Mouse (Mus musculus) neural tube, embryonic 15.5 days (tissue): ENCODE measurements at regions not wholly inside any gene's neighbourhood (a gene's known extent, or its start where the extent isn't known, plus 50 kb on each side); places are given as distances from the start of the nearest gene placed in this dataset.

Experiments
- ATAC-seq: fragments of 200-750 bp; cut with Nextera tagmentation; 2 replicates; pipeline ENCODE4 v1.8.0; 2017; ENCODE audit warnings: mild to moderate bottlenecking, moderate TSS enrichment, moderate library complexity; ENCODE audit not compliant: low FRiP score
- H3K27ac ChIP-seq: fragments of 300-500 bp; sonication (generic); replicated peaks from 2 replicates; pipeline ENCODE4 v1.5.1; 2015; ENCODE audit warnings: mild to moderate bottlenecking, inconsistent platforms
- H3K27me3 ChIP-seq: fragments of 300-500 bp; sonication (generic); replicated peaks from 2 replicates; pipeline ENCODE4 v1.6.1; 2015; ENCODE audit warnings: inconsistent platforms
- H3K36me3 ChIP-seq: fragments of 300-500 bp; sonication (generic); 2 replicates; pipeline ENCODE4 v1.6.1; 2015; ENCODE audit warnings: inconsistent platforms
- H3K4me1 ChIP-seq: fragments of 300-500 bp; sonication (generic); 2 replicates; pipeline ENCODE4 v1.6.1; 2015; ENCODE audit warnings: inconsistent platforms
- H3K4me2 ChIP-seq: fragments of 300-500 bp; sonication (generic); 2 replicates; pipeline ENCODE4 v1.6.1; 2015; ENCODE audit warnings: inconsistent platforms, mild to moderate bottlenecking, moderate library complexity
- H3K4me3 ChIP-seq: fragments of 300-500 bp; sonication (generic); replicated peaks from 2 replicates; pipeline ENCODE4 v1.5.1; 2015; ENCODE audit warnings: mild to moderate bottlenecking, inconsistent platforms
- H3K9ac ChIP-seq: fragments of 300-500 bp; sonication (generic); replicated peaks from 2 replicates; pipeline ENCODE4 v1.6.1; 2015; ENCODE audit warnings: mild to moderate bottlenecking, inconsistent platforms
- H3K9me3 ChIP-seq: fragments of 300-500 bp; sonication (generic); replicated peaks from 2 replicates; pipeline ENCODE4 v1.6.1; 2016; ENCODE audit warnings: inconsistent platforms
- WGBS: fragments of 180-500 bp; shearing (Covaris S2); methylation state at CpG from one replicate; pipeline ENCODE4 v1.1.7; 2015; ENCODE audit warnings: mixed read lengths; 5-methylcytosine and 5-hydroxymethylcytosine counted together

DNA sequence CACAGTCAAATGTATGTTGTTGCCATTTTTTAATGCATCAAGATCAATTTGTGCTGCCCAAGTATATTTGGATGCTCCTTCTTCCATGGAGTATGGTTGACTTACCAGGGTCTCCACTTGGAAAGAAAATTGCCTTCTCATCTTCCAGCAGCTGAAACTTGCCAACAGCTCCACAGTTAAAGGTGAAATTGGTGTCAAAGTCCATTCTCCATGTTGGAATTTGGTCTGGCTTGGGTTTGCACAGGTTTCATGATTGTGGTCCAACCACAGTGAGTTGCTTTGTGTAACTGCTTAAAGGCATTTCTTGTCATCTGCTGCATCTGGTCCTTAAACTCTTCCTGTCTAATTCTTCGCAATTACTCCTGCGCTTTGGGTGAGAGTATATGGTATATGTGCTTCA, 634.3 kb downstream of the Nup35 start:
- no peaks in the 10 kb centered on the region for H3K4me1 ChIP-seq
- H3K9me3 ChIP-seq, result no peaks in the 10 kb centered on the region
- H3K4me3 ChIP-seq, result no peak overlapping the region
- no peak overlapping the region for H3K4me2 ChIP-seq
- no peak for ATAC-seq
- WGBS, result 96% methylated on average over 2 of the region's 2 CpGs
- H3K27me3 ChIP-seq, result no peaks in the 10 kb centered on the region
- H3K36me3 ChIP-seq, result no peaks in the 10 kb centered on the region
- no peak overlapping the region for H3K9ac ChIP-seq
- H3K27ac ChIP-seq, result no peak overlapping the region

DNA sequence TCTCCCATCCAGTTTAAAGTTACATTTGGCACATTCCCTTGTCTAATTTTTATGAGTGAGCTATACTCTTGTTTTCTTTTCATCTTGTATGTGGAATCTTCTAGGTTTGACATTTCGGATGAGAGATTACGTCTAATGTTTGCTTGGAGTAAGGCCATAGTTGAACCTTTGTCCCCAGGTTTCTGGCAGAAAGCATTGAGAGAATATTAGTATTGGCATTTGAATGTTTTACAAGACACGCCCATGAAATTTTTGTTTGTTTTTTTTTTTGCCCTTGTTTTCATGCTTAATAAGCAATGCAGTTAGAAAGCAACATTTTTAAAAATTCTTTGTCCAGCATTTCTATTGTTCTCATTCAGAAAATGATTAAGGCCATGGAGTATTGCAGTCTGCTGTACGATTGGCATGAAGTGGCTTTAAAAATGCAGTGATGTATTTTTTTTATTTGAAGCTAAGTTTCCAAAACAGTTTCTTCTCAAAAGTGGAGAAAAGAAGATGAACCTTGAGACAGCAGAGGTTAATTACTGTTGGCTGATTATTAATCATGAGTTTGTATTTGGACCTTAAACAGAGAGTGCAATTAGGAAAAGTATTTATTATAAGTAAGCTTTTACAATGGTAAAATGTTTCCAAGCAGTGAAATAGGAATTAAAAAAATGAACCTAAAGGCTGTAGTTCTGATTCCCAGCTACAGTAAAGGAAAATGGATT, 645.2 kb downstream of the Nup35 start:
- Histone ChIP-seq H3K4me2 (no peak overlapping the region), H3K4me3 (no peak overlapping the region), H3K9me3 (no peaks in the 10 kb centered on the region), H3K9ac (no peak overlapping the region), H3K36me3 (no peaks in the 10 kb centered on the region), H3K27me3 (no peaks in the 10 kb centered on the region), H3K4me1 (no peaks in the 10 kb centered on the region), H3K27ac (no peak overlapping the region)
- WGBS, result 89% methylated on average over 4 of the region's 4 CpGs
- no peak for ATAC-seq

DNA sequence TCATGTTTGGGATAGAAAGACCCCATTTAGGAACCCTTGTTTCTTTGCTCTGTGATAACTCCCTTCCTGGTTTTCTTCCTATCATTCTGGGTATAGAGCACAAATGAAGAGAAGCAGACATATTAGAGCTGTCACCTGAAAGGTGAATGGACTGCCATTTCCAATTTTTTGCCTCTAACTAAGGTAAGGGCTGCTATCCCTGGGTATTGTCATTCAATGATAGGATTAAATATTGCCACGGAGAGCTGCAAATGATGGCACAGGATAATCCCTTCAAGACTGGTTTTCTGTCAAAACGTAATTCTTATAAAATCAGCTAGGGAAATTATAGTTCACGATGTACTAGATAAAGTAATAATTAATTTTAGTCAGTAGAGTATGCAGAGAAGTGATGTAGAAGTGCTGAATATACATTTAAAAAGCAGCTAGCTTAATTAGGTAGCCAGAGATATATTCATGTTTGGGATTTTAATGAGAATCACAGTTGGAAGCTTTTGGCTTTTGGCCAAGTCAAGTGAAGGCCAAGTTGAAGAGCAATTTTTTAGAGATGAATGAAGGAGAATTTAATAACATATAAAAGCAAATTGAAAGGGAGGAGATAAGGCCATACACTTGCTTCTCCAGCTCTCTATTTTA, 652.3 kb downstream of the Nup35 start:
- no peak overlapping the region for H3K4me2 ChIP-seq
- 47% methylated on average over 3 of the region's 3 CpGs for WGBS
- H3K9me3 ChIP-seq, result no peaks in the 10 kb centered on the region
- no peak for ATAC-seq
- no peaks in the 10 kb centered on the region for H3K36me3 ChIP-seq
- no peak overlapping the region for H3K27ac ChIP-seq
- H3K9ac ChIP-seq, result no peak overlapping the region
- no peaks in the 10 kb centered on the region for H3K4me1 ChIP-seq
- no peak overlapping the region for H3K4me3 ChIP-seq
- H3K27me3 ChIP-seq, result no peaks in the 10 kb centered on the region

DNA sequence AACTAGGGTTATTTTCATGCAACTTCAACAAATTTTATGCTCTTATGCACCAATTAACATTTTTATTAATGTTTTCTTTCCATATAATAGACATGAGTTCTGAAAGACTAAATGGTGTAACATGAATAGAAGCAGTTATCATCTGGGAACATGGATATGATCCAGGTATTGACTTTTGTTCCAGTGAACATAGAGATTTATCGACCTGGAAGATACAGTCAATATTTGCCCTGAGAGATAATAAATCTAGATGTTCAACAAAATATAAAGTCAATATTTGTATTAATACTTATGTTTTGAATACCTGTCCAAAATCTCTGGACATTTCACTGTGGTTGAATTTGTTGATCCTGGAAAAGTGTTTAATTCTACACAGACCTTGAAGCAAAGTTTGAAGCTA, 653.9 kb downstream of the Nup35 start:
- Histone ChIP-seq H3K36me3 (no peaks in the 10 kb centered on the region), H3K4me1 (no peaks in the 10 kb centered on the region), H3K4me3 (no peak overlapping the region), H3K27me3 (no peaks in the 10 kb centered on the region), H3K27ac (no peak overlapping the region), H3K9ac (no peak overlapping the region), H3K4me2 (no peak overlapping the region), H3K9me3 (no peaks in the 10 kb centered on the region)
- no peak for ATAC-seq
- 85% methylated on average over 1 of the region's 1 CpGs for WGBS

DNA sequence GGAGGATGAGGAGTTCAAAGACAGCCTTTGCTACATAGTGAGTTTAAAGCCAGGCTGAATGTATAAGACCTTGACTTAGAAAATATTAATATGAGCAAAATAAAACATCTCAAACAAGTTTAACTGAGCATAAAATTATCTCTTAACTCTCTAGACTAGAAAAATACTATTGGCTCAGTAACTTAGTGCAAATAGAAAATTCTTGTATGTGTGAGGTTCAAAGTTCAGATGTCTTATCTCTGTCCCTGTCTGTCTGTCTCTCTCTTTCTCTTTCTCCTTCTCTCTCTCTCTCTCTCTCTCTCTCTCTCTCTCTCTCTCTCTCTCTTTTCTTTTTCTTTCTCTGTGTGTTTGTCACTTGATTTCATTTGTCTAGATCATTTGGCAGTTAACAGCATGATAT, 655.5 kb downstream of the Nup35 start:
- Histone ChIP-seq H3K4me3 (no peak overlapping the region), H3K4me1 (no peaks in the 10 kb centered on the region), H3K9ac (no peak overlapping the region), H3K36me3 (no peaks in the 10 kb centered on the region), H3K27me3 (no peaks in the 10 kb centered on the region), H3K9me3 (no peaks in the 10 kb centered on the region), H3K27ac (no peak overlapping the region), H3K4me2 (no peak overlapping the region)
- no peak for ATAC-seq

DNA sequence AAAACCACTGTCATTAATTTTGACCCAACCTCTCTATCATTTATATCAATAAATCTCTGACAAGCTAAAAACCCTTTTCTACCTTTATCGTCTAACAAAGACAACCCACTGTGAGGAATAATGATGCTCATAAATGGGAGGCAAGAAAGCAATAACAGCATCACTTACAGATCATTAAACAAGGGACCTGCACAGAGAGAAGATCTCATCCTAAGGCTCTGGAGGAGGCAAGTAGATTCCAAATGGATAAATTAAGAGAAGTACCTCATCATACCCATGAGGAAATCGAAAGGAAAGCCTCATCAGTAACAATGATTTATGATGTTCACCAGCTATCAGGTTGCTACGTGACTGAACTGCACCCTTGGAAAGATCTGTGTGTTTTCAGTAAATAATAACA, 670.4 kb downstream of the Nup35 start:
- no peaks in the 10 kb centered on the region for H3K36me3 ChIP-seq
- WGBS, result 20% methylated on average over 3 of the region's 3 CpGs

DNA sequence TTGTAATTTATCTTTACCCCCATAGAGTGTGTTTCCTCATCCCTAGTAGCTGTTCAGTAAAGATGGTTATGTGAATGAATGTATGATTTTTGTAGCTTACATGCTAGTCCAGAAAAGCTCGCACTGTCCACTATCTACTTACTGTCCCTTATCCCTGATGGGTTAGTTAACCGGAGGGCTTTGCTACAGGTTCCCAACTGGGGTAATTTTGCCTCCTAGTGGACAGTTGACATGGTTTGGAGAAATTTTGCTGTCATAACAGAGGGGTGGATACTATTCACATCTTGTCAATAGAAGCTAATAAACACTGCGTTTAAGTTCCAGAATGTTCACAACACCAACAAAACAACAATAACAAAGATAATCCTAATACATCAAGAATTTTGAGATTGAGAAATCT, 711.6 kb downstream of the Nup35 start:
- no peaks in the 10 kb centered on the region for H3K27me3 ChIP-seq
- no peaks in the 10 kb centered on the region for H3K4me1 ChIP-seq
- no peak for ATAC-seq
- no peak overlapping the region for H3K27ac ChIP-seq
- H3K36me3 ChIP-seq, result no peaks in the 10 kb centered on the region
- no peak overlapping the region for H3K4me3 ChIP-seq
- no peaks in the 10 kb centered on the region for H3K9me3 ChIP-seq
- 83% methylated on average over 3 of the region's 3 CpGs for WGBS
- H3K4me2 ChIP-seq, result no peak overlapping the region
- H3K9ac ChIP-seq, result no peak overlapping the region

More for the DNA sequence above, 670.4 kb downstream of the Nup35 start:
- no peak overlapping the region for H3K4me2 ChIP-seq
- H3K27ac ChIP-seq, result no peak overlapping the region
- H3K9me3 ChIP-seq, result no peaks in the 10 kb centered on the region; the same call in 1 of the 2 replicates
- peak; percentile 31; the same call in 1 of the 2 replicates for ATAC-seq
- H3K4me1 ChIP-seq, result no peaks in the 10 kb centered on the region
- H3K27me3 ChIP-seq, result no peaks in the 10 kb centered on the region
- H3K4me3 ChIP-seq, result no peak overlapping the region
- H3K9ac ChIP-seq, result no peak overlapping the region

DNA sequence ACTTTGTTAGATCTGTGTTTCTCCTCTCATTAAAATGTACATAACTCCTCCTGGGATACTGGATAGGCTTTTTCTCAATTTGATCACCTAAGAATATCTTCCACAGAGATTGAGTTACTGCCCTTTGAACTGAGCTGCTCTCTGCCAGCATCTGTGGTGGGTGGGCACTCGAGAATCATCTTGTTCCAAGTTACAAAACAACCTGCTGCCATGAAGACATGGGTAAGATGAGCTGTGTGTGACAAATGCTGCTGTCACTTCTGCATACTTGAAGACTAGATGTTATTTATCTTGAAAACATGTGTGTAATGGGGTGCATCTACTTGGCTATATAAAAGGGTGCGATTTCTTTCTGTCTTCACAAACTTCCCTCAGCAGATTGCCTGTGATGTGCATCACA, 716.0 kb upstream of the Zfp804a start:
- Histone ChIP-seq H3K4me2 (no peak overlapping the region), H3K27me3 (no peaks in the 10 kb centered on the region), H3K9me3 (no peaks in the 10 kb centered on the region), H3K36me3 (no peaks in the 10 kb centered on the region), H3K9ac (no peak overlapping the region), H3K4me1 (no peaks in the 10 kb centered on the region), H3K4me3 (no peak overlapping the region), H3K27ac (no peak overlapping the region)
- no peak for ATAC-seq
- WGBS, result 78% methylated on average over 2 of the region's 2 CpGs

DNA sequence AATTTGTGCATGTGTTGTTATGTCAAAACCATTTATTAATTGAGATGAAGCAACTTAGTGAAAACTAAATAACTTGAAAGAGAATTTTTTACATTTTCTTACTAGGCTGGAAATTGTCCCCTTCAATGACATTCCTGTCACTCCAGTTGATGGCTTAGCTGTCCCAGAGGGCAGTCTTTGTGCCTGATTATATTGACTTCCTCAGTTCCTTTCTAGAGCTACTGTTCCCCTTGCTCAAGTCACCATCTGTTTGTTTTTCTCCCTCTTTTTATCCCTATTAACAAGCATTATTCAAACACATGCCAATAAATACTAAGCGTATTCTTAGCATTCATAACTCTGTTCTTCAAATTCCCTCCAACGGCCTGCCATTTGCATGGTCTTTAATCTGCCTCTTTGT, 712.6 kb upstream of the Zfp804a start:
- Histone ChIP-seq H3K27me3 (no peaks in the 10 kb centered on the region), H3K9me3 (no peaks in the 10 kb centered on the region), H3K4me1 (no peaks in the 10 kb centered on the region), H3K4me3 (no peak overlapping the region), H3K9ac (no peak overlapping the region), H3K27ac (no peak overlapping the region), H3K4me2 (no peak overlapping the region), H3K36me3 (no peaks in the 10 kb centered on the region)
- WGBS, result 67% methylated on average over 2 of the region's 2 CpGs
- ATAC-seq, result no peak
